ENCODE assay signal across 20 mouse cellular contexts in the genomic region with DNA sequence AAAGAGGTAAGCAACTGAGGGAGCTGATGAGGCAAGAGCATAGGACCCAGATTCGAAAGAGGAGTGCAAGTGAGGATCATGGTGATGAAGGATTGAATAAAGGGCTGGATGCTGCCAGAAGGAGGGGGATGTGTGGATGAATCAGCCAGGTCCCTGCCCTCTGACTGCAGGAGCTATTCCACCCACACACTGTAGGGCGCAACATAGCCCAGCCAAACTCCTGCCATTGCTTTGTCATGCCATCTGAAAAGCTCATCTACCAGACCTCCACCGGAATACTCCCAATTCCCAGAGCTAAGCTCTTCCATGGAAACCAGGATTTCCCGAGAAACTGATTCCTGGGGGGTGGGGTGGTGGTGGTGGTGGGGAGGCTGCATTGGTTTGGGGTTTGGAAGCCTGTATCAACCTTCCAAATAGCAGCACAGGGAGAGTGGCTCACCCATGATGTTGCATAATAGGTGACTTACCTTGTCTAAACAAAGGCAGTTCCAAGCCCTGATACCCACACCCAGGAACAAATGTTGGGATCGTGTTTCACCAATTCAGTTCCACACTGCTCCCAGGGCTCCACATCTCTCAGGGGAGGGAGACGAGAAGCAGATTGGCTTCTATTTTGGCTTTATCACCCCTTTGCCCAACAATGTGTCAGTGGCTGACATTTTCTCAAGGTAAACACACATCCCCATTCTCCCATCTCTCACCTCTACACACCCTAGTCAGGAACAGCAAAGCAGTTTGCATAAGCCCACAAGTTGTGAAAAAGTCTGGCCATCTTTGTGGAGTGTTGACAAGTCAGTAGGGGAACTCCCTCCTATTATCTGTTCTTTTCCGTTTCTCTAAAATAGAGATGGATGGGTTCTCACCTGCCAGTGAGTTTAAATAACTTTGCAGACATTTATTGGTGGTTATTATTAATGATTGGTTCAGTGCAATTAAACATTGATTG. TPM values are rescaled to one million over a fixed set of nuclear protein-coding genes. Genes with fewer than 3 reads are reported as not detected.
DNase-seq lines count a peak whose midpoint lies in the region; ATAC-seq and TF ChIP-seq lines count a peak whose summit lies in the region.
"Had no signal": no experiment of that assay in that cellular context is flagged by ENCODE, and none has a peak within 500 bp of the region (broad histone marks: within the 10 kb centered on the region; RNA-seq: fewer than 3 reads in every experiment).

No protein-coding gene starts in this region.

- H3K79me2 ChIP-seq in myocyte (ENCODE audit: control insufficient read depth, insufficient read depth), result peaks cover 18% of the 10 kb centered on the region

- H3K9me3 ChIP-seq in heart, embryonic 11.5 days (replicated peaks; ENCODE audit: control insufficient read depth, low read length), result no peaks in the 10 kb centered on the region
- no peaks in the 10 kb centered on the region for H3K9me3 ChIP-seq in lung, postnatal 0 days (ENCODE audit: low read length)
- no peaks in the 10 kb centered on the region for H3K9me3 ChIP-seq in ES-Bruce4 (replicated peaks; ENCODE audit: control insufficient read depth, insufficient read depth, low read length, poor library complexity, severe bottlenecking)
- H3K9me3 ChIP-seq in kidney, embryonic 16.5 days (ENCODE audit: low read length), result no peaks in the 10 kb centered on the region
- H3K9me3 ChIP-seq: embryonic facial prominence, embryonic 13.5 days had no signal

- WGBS in heart, embryonic 11.5 days (ENCODE audit: insufficient replicate concordance), result 32% methylated on average over 7 of the region's 7 CpGs
- 32% methylated on average over 7 of the region's 7 CpGs for WGBS in lung, postnatal 0 days
- WGBS in kidney, embryonic 16.5 days, result 37% methylated on average over 7 of the region's 7 CpGs

- 0 out of 2 replicates have a peak, but pooled peaks cover 3% of the 10 kb centered on the region for H3K27me3 ChIP-seq in heart, embryonic 11.5 days (ENCODE audit: control insufficient read depth, insufficient read depth, low read length)
- no peaks in the 10 kb centered on the region for H3K27me3 ChIP-seq in lung, postnatal 0 days (replicated peaks; ENCODE audit: insufficient read depth, low read length)
- H3K27me3 ChIP-seq in ES-Bruce4 (ENCODE audit: control insufficient read depth, insufficient read depth, low read length, poor library complexity, severe bottlenecking) (no peaks in the 10 kb centered on the region), myocyte (ENCODE audit: control insufficient read depth, insufficient read depth, insufficient read length) (peaks cover 4% of the 10 kb centered on the region)
- H3K27me3 ChIP-seq in kidney, embryonic 16.5 days (ENCODE audit: insufficient read depth, low read length), result peaks cover 4% of the 10 kb centered on the region

- no peaks in the 10 kb centered on the region for H3K36me3 ChIP-seq in heart, embryonic 11.5 days (ENCODE audit: control insufficient read depth, insufficient read depth, low read length)
- no peaks in the 10 kb centered on the region for H3K36me3 ChIP-seq in lung, postnatal 0 days (ENCODE audit: insufficient read depth, low read length)
- H3K36me3 ChIP-seq in ES-Bruce4 (ENCODE audit: control insufficient read depth, insufficient read depth, low read length, poor library complexity, severe bottlenecking) (peaks cover 6% of the 10 kb centered on the region), myocyte (ENCODE audit: control insufficient read depth, insufficient read depth) (peaks cover 3% of the 10 kb centered on the region)
- peaks cover under 1% of the 10 kb centered on the region; the same call in 1 of the 2 replicates for H3K36me3 ChIP-seq in kidney, embryonic 16.5 days (ENCODE audit: insufficient read depth, low read length)

- TF ChIP-seq EP300 in lung, postnatal 0 days (IDR thresholded peaks at IDR 0.05), result no peak
- TF ChIP-seq EP300 in ES-Bruce4 (IDR thresholded peaks at IDR 0.05; ENCODE audit: insufficient read depth, low read depth, low read length), result no peak

- H3K9ac ChIP-seq in heart, embryonic 11.5 days (ENCODE audit: low read depth, low read length), result no peak overlapping the region
- no peak overlapping the region for H3K9ac ChIP-seq in lung, postnatal 0 days (replicated peaks; ENCODE audit: low read depth)
- no peak overlapping the region for H3K9ac ChIP-seq in ES-Bruce4 (ENCODE audit: low read depth, poor library complexity, severe bottlenecking)
- no peak overlapping the region for H3K9ac ChIP-seq in kidney, embryonic 16.5 days (replicated peaks; ENCODE audit: low read length)
- H3K9ac ChIP-seq: embryonic facial prominence, embryonic 13.5 days; forebrain, postnatal 0 days had no signal

- no peak overlapping the region for H3K4me2 ChIP-seq in heart, embryonic 11.5 days
- H3K4me2 ChIP-seq in lung, postnatal 0 days (replicated peaks; ENCODE audit: low read depth, low read length), result no peak overlapping the region
- peak overlapping the region; percentile 55 for H3K4me2 ChIP-seq in myocyte (ENCODE audit: low read depth)
- H3K4me2 ChIP-seq in kidney, embryonic 16.5 days (replicated peaks; ENCODE audit: low read depth, low read length), result no peak overlapping the region
- H3K4me2 ChIP-seq: embryonic facial prominence, embryonic 13.5 days had no signal

- no peak for ATAC-seq in heart, embryonic 11.5 days (replicated peaks; ENCODE audit: insufficient number of reproducible peaks, low FRiP score, low TSS enrichment)
- ATAC-seq in lung, postnatal 0 days, result no peak
- no peak for ATAC-seq in megakaryocyte-erythroid progenitor cell, adult 5-6 weeks (replicated peaks; ENCODE audit: low FRiP score, low TSS enrichment, poor library complexity, severe bottlenecking)
- ATAC-seq in kidney, embryonic 16.5 days (ENCODE audit: low FRiP score, low TSS enrichment), result no peak
- ATAC-seq: forebrain, postnatal 0 days; hindbrain, embryonic 16.5 days had no signal

- H3K4me1 ChIP-seq in heart, embryonic 11.5 days (ENCODE audit: control insufficient read depth, insufficient read depth, low read length), result peaks cover 4% of the 10 kb centered on the region; the same call in 1 of the 2 replicates
- peaks cover 10% of the 10 kb centered on the region; the same call in 1 of the 2 replicates for H3K4me1 ChIP-seq in lung, postnatal 0 days (ENCODE audit: insufficient read depth, low read depth, low read length)
- H3K4me1 ChIP-seq in ES-Bruce4 (ENCODE audit: control insufficient read depth, insufficient read depth, low read length), result peaks cover 3% of the 10 kb centered on the region
- H3K4me1 ChIP-seq in kidney, embryonic 16.5 days (ENCODE audit: insufficient read depth, low read length), result peaks cover 12% of the 10 kb centered on the region

- no peak for TF ChIP-seq POLR2A in ES-Bruce4 (IDR thresholded peaks at IDR 0.05; ENCODE audit: insufficient read depth, low read length)
- TF ChIP-seq POLR2A in myocyte (IDR thresholded peaks at IDR 0.05; ENCODE audit: insufficient read length, low read depth), result no peak

- TF ChIP-seq CTCF in lung, postnatal 0 days (IDR thresholded peaks at IDR 0.05), result peak; percentile 26
- peak; percentile 30 for TF ChIP-seq CTCF in ES-Bruce4 (IDR thresholded peaks at IDR 0.05; ENCODE audit: low read depth, low read length)

- H3ac ChIP-seq in myocyte (ENCODE audit: control insufficient read depth, insufficient read length), result no peak overlapping the region

- H3K4me3 ChIP-seq in heart, embryonic 11.5 days (ENCODE audit: low read depth, low read length), result no peak overlapping the region
- no peak overlapping the region for H3K4me3 ChIP-seq in lung, postnatal 0 days (ENCODE audit: low read depth, low read length)
- H3K4me3 ChIP-seq in ES-Bruce4 (ENCODE audit: low read depth, low read length) (no peak overlapping the region), myocyte (no peak overlapping the region)
- H3K4me3 ChIP-seq in kidney, embryonic 16.5 days (ENCODE audit: low read length), result no peak overlapping the region
- H3K4me3 ChIP-seq: embryonic facial prominence, embryonic 13.5 days had no signal

- H3K27ac ChIP-seq in heart, embryonic 11.5 days (ENCODE audit: low read depth, low read length), result no peak overlapping the region
- no peak overlapping the region for H3K27ac ChIP-seq in lung, postnatal 0 days (ENCODE audit: low read length)
- H3K27ac ChIP-seq in ES-Bruce4 (ENCODE audit: insufficient read depth, low read length), result no peak overlapping the region
- H3K27ac ChIP-seq in kidney, embryonic 16.5 days (ENCODE audit: low read length), result no peak overlapping the region
- H3K27ac ChIP-seq: embryonic facial prominence, embryonic 13.5 days had no signal

- DNase-seq in heart, adult 11 months, result peak; percentile 93
- no peak for DNase-seq in lung, postnatal 0 days (ENCODE audit: low spot score)
- DNase-seq in lung, postnatal 14 days, result no peak
- DNase-seq: adrenal gland, postnatal 36 days; B cell, adult 2 months; cerebellum, adult 8-10 months; forebrain, postnatal 0 days; kidney, adult 2 months; kidney, postnatal 4 days; liver; lung, adult 2 months; right cerebral cortex, postnatal 25 days; thymus, postnatal 14 days had no signal

RNA-seq across cellular contexts. Expression of a gene that starts 3.1 kb away (rescaled TPM):
- 47.8 and 51.3 TPM in 2 replicates for polyA plus RNA-seq in heart, embryonic 11.5 days (2014; fragmentation: Nextera tagmentation; extraction: Ambion mirVana)
- 28.2 and 30.3 TPM in 2 replicates for polyA plus RNA-seq in lung, postnatal 0 days (2015; fragmentation: Nextera tagmentation; extraction: Ambion mirVana)
- 70.9 and 73.3 TPM in 2 replicates for polyA plus RNA-seq in ES-Bruce4 (2011; ENCODE audit: insufficient read depth, insufficient read length, low read depth, missing spikeins)
- polyA plus RNA-seq in myocyte (2012; fragmentation: generic; extraction: Trizol), result 26.2 TPM
- total RNA-seq in megakaryocyte-erythroid progenitor cell, adult 5-6 weeks (2014; fragmentation: Nextera tagmentation), result 55.9 and 70.8 TPM in 2 replicates
- total RNA-seq in megakaryocyte-erythroid progenitor cell, adult 5-6 weeks (2017), result 85.3 and 89.6 TPM in 2 replicates
- polyA plus RNA-seq in kidney, embryonic 16.5 days (2015; fragmentation: Nextera tagmentation; extraction: Ambion mirVana), result 62.2 and 69.0 TPM in 2 replicates

RNA-seq across cellular contexts. Expression of a gene that starts 9.0 kb away (rescaled TPM):
- polyA plus RNA-seq in heart, embryonic 11.5 days (2014; fragmentation: Nextera tagmentation; extraction: Ambion mirVana), result 5.7 and 6.6 TPM in 2 replicates
- 19.5 and 20.9 TPM in 2 replicates for polyA plus RNA-seq in lung, postnatal 0 days (2015; fragmentation: Nextera tagmentation; extraction: Ambion mirVana)
- 14.2 and 15.8 TPM in 2 replicates for polyA plus RNA-seq in ES-Bruce4 (2011; ENCODE audit: insufficient read depth, insufficient read length, low read depth, missing spikeins)
- polyA plus RNA-seq in myocyte (2012; fragmentation: generic; extraction: Trizol), result 0.77 TPM
- 0.82 and 2.4 TPM in 2 replicates for total RNA-seq in megakaryocyte-erythroid progenitor cell, adult 5-6 weeks (2014; fragmentation: Nextera tagmentation)
- 0.75 and 2.4 TPM in 2 replicates for total RNA-seq in megakaryocyte-erythroid progenitor cell, adult 5-6 weeks (2017)
- polyA plus RNA-seq in kidney, embryonic 16.5 days (2015; fragmentation: Nextera tagmentation; extraction: Ambion mirVana), result 25.2 and 26.0 TPM in 2 replicates

RNA-seq across cellular contexts. Expression of a gene that starts 39.9 kb away (rescaled TPM):
- polyA plus RNA-seq in heart, embryonic 11.5 days (2014; fragmentation: Nextera tagmentation; extraction: Ambion mirVana), result 16.4 and 17.2 TPM in 2 replicates
- 17.9 and 21.0 TPM in 2 replicates for polyA plus RNA-seq in lung, postnatal 0 days (2015; fragmentation: Nextera tagmentation; extraction: Ambion mirVana)
- polyA plus RNA-seq in ES-Bruce4 (2011; ENCODE audit: insufficient read depth, insufficient read length, low read depth, missing spikeins) (4.2 and 5.4 TPM in 2 replicates), myocyte (2012; fragmentation: generic; extraction: Trizol) (1.1 TPM)
- total RNA-seq in megakaryocyte-erythroid progenitor cell, adult 5-6 weeks (2014; fragmentation: Nextera tagmentation), result 0.25 TPM in 1 of 2 replicates, not detected in the other
- total RNA-seq in megakaryocyte-erythroid progenitor cell, adult 5-6 weeks (2017), result 0.14 and 0.30 TPM in 2 replicates
- polyA plus RNA-seq in kidney, embryonic 16.5 days (2015; fragmentation: Nextera tagmentation; extraction: Ambion mirVana), result 16.8 and 19.7 TPM in 2 replicates
